Mouse (Mus musculus): ENCODE measurements around the gene Cd19. TPM values are rescaled to one million over a fixed set of nuclear protein-coding genes. Genes with fewer than 3 reads are reported as not detected.

Gene Cd19
- polyA plus RNA-seq, 1 experiment from 2014 or later: 0.09 TPM

- no peak overlapping the region for H3K27ac ChIP-seq
- WGBS (ENCODE audit: missing documents): 89% methylated on average over 5 of the region's 5 CpGs
- H3K36me3 ChIP-seq (ENCODE audit: inconsistent target): peaks cover 24% of the 10 kb centered on the region; the same call in 1 of the 2 replicates
- H3K4me3 ChIP-seq (ENCODE audit: inconsistent target): no peak overlapping the region
- H3K79me2 ChIP-seq (ENCODE audit: inconsistent target): no peaks in the 10 kb centered on the region
These were observed 31.1 kb downstream of the Cd19 start for GRCm38 (mm10) chr7:126383565-126383964.

DNA sequence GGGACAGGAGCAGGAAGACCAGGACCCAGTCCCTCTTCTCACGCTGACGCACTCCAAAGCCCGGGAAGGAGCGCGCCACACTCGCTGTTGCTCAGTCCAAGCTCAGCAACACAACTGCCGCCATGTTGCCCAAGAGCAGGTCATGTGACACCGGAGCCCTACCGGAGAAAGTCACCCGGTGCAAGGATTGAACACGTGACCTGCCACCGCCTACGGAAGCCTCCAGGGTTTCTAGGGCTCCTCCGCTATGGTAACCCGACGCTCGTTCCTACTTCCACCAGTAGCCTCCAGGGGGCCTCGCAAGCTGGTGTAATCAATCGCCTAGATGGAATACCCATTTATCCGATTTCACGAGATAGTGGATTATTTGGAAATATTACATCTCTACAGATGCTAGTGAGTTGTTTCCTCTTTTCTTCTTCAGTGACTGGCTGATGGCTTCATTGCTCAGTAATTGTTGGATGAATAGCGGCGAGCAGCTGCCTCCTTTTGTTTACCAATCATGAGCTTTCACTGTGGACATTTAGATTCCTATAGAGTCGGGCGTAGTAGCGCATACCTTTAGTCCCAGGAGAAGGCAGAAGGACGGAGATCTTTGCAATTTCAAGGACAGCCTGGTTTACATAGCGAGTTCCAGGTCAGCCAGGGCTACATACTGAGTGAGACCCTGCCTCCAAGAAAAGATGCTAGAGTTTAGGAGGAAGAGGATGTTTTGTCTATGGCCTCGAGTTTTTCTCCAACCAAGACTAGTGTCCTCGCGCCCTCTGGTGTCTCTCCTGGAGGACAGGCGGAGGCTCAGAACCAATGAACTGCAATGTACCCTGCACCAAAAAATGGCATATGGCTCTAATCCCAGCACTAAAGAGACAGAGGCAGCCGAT lies 37.2 kb downstream of the Cd19 start, which contains the start of gene Spns1:
Gene Spns1, minus strand, starts transcription at position 173 of the 881 bp plus-strand sequence.
- Histone ChIP-seq H3K4me3 (ENCODE audit: inconsistent target) (peak within 1 kb of the TSS; percentile 100), H3K36me3 (ENCODE audit: inconsistent target) (peaks cover 15% of the 10 kb centered on the region), H3K27ac (peak within 1 kb of the TSS; percentile 88), H3K79me2 (ENCODE audit: inconsistent target) (peaks cover 37% of the 10 kb centered on the region)
- WGBS (ENCODE audit: missing documents): 0% methylated on average over 33 of the region's 33 CpGs

- Histone ChIP-seq H3K4me3 (ENCODE audit: inconsistent target) (peak overlapping the region; percentile 100), H3K36me3 (ENCODE audit: inconsistent target) (peaks cover 21% of the 10 kb centered on the region), H3K79me2 (ENCODE audit: inconsistent target) (peaks cover 37% of the 10 kb centered on the region), H3K27ac (peak overlapping the region; percentile 88)
- under 1% methylated on average over 27 of the region's 27 CpGs for WGBS (ENCODE audit: missing documents)
These were observed 37.8 kb downstream of the Cd19 start for GRCm38 (mm10) chr7:126376903-126377277.

DNA sequence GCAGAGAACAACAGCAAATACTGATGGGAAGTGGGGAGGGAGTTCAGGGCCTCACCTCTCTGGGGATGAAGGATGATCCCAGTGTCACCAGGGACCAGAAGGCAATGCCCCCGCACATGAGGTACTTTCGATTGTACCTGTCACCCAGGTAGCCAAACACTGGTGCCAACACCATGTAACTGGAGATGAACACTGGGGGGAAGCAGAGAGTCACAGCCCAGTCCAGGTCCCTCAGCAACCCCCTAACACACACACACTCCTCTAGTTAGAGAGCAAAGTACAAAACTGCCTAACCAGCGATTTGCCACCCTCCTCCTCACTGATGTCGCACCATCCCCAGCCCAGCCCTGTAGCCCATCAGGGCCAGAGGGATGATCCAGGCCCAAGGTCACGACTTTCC lies 39.7 kb downstream of the Cd19 start:
- Histone ChIP-seq H3K79me2 (ENCODE audit: inconsistent target) (peaks cover 37% of the 10 kb centered on the region), H3K36me3 (ENCODE audit: inconsistent target) (peaks cover 38% of the 10 kb centered on the region), H3K27ac (no peak overlapping the region), H3K4me3 (ENCODE audit: inconsistent target) (no peak overlapping the region)
- WGBS (ENCODE audit: missing documents): 91% methylated on average over 5 of the region's 5 CpGs

DNA sequence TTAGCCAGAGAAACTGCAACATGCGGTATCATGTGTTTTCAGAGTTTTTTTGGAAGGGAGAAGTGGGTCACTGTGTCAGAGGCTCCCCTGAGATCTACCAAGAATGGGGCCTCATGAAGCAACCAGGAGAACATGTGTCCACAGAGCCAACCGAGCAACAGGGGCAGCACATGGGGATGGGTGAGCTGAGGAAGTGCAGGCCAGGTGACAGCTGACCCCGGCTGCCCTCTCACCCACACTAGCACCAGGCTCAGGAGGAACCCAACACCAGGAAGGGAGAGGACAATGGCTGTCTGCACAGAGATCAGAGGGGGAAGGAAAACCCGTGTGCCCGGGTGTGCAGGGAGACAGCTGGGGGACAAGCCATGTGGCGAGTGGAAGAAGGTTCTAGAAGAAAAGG lies 40.2 kb downstream of the Cd19 start:
- Histone ChIP-seq H3K79me2 (ENCODE audit: inconsistent target) (peaks cover 37% of the 10 kb centered on the region), H3K27ac (no peak overlapping the region), H3K4me3 (ENCODE audit: inconsistent target) (no peak overlapping the region), H3K36me3 (ENCODE audit: inconsistent target) (peaks cover 43% of the 10 kb centered on the region)
- WGBS (ENCODE audit: missing documents): 76% methylated on average over 3 of the region's 6 CpGs

DNA sequence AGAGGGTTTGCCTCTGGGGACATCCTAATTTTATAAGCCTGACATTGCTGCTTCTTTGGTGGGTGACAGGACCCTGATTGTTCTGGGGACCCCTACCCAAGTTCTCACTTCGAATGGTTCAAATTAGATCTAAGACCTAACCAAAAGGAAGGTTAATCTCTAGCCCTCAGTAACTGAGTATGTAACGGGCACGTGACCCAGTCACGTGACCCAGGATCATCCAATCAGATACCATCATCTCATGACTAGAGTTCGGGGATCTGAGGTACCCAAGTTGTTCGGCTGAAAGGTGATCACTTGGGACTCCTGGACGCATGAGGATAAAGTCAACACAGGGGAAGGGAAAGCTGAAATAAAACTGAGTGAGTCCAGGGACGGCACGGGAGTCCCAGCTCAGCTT lies 41.7 kb downstream of the Cd19 start:
- Histone ChIP-seq H3K79me2 (ENCODE audit: inconsistent target) (peaks cover 37% of the 10 kb centered on the region), H3K36me3 (ENCODE audit: inconsistent target) (peaks cover 43% of the 10 kb centered on the region), H3K4me3 (ENCODE audit: inconsistent target) (no peak overlapping the region), H3K27ac (no peak overlapping the region)
- 93% methylated on average over 9 of the region's 9 CpGs for WGBS (ENCODE audit: missing documents)

DNA sequence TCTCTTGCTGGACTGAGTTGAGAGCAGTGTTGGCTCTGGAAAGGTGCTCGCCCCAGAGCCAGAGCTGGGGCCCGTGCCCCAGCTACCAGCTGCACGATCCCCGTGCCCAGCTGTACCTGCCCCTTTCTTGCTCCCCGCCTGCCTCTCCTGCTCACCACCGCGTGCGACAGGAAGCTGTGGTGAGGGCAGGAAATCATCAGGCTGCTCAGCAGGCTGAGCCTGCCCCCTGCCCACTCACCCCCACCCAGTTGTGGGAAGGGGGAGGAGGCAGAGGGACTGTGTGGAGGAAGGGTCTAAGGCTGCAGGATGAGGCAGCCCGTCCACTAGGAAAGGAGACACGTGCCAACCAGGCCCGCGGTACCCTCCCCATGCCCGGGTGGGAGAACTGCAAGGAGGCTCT lies 45.3 kb downstream of the Cd19 start, which contains the start of gene Lat:
Gene Lat, minus strand, starts transcription at position 178 of the 400 bp plus-strand sequence.
- Histone ChIP-seq H3K27ac (no peak within 1 kb of the TSS), H3K36me3 (ENCODE audit: inconsistent target) (peaks cover 47% of the 10 kb centered on the region)

GRCm38 (mm10) chr7:126368367-126368766 lies 46.3 kb downstream of the Cd19 start:
- Histone ChIP-seq H3K79me2 (ENCODE audit: inconsistent target) (no peaks in the 10 kb centered on the region), H3K4me3 (ENCODE audit: inconsistent target) (no peak overlapping the region), H3K36me3 (ENCODE audit: inconsistent target) (peaks cover 41% of the 10 kb centered on the region), H3K27ac (no peak overlapping the region)
- WGBS (ENCODE audit: missing documents): 69% methylated on average over 8 of the region's 8 CpGs

More for the DNA sequence above, 45.3 kb downstream of the Cd19 start, which contains the start of gene Lat:
- 20% methylated on average over 13 of the region's 13 CpGs for WGBS (ENCODE audit: missing documents)
- peaks cover 9% of the 10 kb centered on the region; the same call in 1 of the 2 replicates for H3K79me2 ChIP-seq (ENCODE audit: inconsistent target)
- no peak within 1 kb of the TSS for H3K4me3 ChIP-seq (ENCODE audit: inconsistent target)

- 84% methylated on average over 10 of the region's 10 CpGs for WGBS (ENCODE audit: missing documents)
These were observed 47.1 kb downstream of the Cd19 start for GRCm38 (mm10) chr7:126367636-126368035.

DNA sequence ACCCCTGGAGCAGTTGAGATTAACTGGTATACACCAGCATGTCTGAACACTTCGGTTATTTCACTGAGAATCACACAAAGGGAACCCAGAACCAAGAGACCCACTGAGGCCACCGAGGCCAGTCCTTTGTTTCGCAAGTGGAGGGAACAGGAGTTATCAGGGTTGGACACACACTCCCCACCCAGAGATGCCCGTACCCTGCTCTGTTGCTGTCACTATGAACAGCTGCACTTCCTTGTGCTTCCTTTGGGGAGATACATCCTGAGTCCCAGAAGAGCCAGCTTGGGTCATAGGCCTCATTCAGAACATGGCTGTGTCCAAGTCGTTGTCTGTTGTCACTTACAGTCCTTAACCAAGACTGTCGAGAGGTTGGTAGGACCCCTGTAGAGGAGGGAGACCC lies 51.7 kb downstream of the Cd19 start:
- 84% methylated on average over 6 of the region's 6 CpGs for WGBS (ENCODE audit: missing documents)
- no peak overlapping the region for H3K27ac ChIP-seq
- H3K36me3 ChIP-seq (ENCODE audit: inconsistent target): peaks cover 4% of the 10 kb centered on the region; the same call in 1 of the 2 replicates
- H3K4me3 ChIP-seq (ENCODE audit: inconsistent target): no peak overlapping the region
- H3K79me2 ChIP-seq (ENCODE audit: inconsistent target): no peaks in the 10 kb centered on the region

More at GRCm38 (mm10) chr7:126367636-126368035, 47.1 kb downstream of the Cd19 start:
- Histone ChIP-seq H3K79me2 (ENCODE audit: inconsistent target) (no peaks in the 10 kb centered on the region), H3K4me3 (ENCODE audit: inconsistent target) (no peak overlapping the region), H3K36me3 (ENCODE audit: inconsistent target) (peaks cover 34% of the 10 kb centered on the region), H3K27ac (no peak overlapping the region)

- 94% methylated on average over 13 of the region's 13 CpGs for WGBS (ENCODE audit: missing documents)
- H3K4me3 ChIP-seq (ENCODE audit: inconsistent target): no peak overlapping the region
- H3K36me3 ChIP-seq (ENCODE audit: inconsistent target): no peaks in the 10 kb centered on the region; the same call in 1 of the 2 replicates
- H3K27ac ChIP-seq: no peak overlapping the region
- H3K79me2 ChIP-seq (ENCODE audit: inconsistent target): no peaks in the 10 kb centered on the region
These were observed 55.6 kb downstream of the Cd19 start for GRCm38 (mm10) chr7:126359049-126359448.

Other genes starting within 250 kb of the Cd19 start
- 63.8 to 102 TPM (median 64.5 TPM) in 3 replicates for gene Xpo6, start 214.4 kb downstream of the Cd19 start, polyA plus RNA-seq (2018)
- gene Sbk1, start 142.3 kb downstream of the Cd19 start, polyA plus RNA-seq (2018): 1.9 to 3.7 TPM (median 2.3 TPM) in 3 replicates
- 0.96 to 1.1 TPM (median 1.0 TPM) in 3 replicates for gene Lat, start 45.3 kb downstream of the Cd19 start, polyA plus RNA-seq (2018)
- 18.6 to 55.9 TPM (median 38.7 TPM) in 3 replicates for gene Spns1, start 37.4 kb downstream of the Cd19 start, polyA plus RNA-seq (2018)
- gene Nfatc2ip, start 18.2 kb downstream of the Cd19 start, polyA plus RNA-seq (2018): 2.6 to 6.4 TPM (median 4.6 TPM) in 3 replicates
- gene Rabep2, start 13.9 kb upstream of the Cd19 start, polyA plus RNA-seq (2018): 12.9 to 17.8 TPM (median 13.9 TPM) in 3 replicates
- 0.06 TPM in 1 of 3 replicates, not detected in the others for gene Atp2a1, start 48.2 kb upstream of the Cd19 start, polyA plus RNA-seq (2018)
- gene Sh2b1, start 60.5 kb upstream of the Cd19 start, polyA plus RNA-seq (2018): 10.4 to 17.2 TPM (median 11.7 TPM) in 3 replicates
- gene Tufm, start 72.5 kb upstream of the Cd19 start, polyA plus RNA-seq (2018): 41.8 to 72.5 TPM (median 42.9 TPM) in 3 replicates
- 60.6 to 79.7 TPM (median 71.8 TPM) in 3 replicates for gene Atxn2l, start 88.5 kb upstream of the Cd19 start, polyA plus RNA-seq (2018)
- gene Eif3c, start 151.5 kb upstream of the Cd19 start, polyA plus RNA-seq (2018): 124 to 206 TPM (median 173 TPM) in 3 replicates
- 51.3 to 183 TPM (median 99.8 TPM) in 3 replicates for gene Apobr, start 170.1 kb upstream of the Cd19 start, polyA plus RNA-seq (2018)
- gene Cln3, start 170.9 kb upstream of the Cd19 start, polyA plus RNA-seq (2018): 81.0 to 165 TPM (median 104 TPM) in 3 replicates
- gene Il27, start 180.1 kb upstream of the Cd19 start, polyA plus RNA-seq (2018): 1.1 to 2.6 TPM (median 1.2 TPM) in 3 replicates
- gene Nupr1, start 216.0 kb upstream of the Cd19 start, polyA plus RNA-seq (2018): 14.9 to 47.0 TPM (median 32.4 TPM) in 3 replicates
- gene Sgf29, start 234.4 kb upstream of the Cd19 start, polyA plus RNA-seq (2018): 12.5 to 21.7 TPM (median 17.0 TPM) in 3 replicates